ENCODE assay signal across 8 mouse cellular contexts in the genomic region with DNA sequence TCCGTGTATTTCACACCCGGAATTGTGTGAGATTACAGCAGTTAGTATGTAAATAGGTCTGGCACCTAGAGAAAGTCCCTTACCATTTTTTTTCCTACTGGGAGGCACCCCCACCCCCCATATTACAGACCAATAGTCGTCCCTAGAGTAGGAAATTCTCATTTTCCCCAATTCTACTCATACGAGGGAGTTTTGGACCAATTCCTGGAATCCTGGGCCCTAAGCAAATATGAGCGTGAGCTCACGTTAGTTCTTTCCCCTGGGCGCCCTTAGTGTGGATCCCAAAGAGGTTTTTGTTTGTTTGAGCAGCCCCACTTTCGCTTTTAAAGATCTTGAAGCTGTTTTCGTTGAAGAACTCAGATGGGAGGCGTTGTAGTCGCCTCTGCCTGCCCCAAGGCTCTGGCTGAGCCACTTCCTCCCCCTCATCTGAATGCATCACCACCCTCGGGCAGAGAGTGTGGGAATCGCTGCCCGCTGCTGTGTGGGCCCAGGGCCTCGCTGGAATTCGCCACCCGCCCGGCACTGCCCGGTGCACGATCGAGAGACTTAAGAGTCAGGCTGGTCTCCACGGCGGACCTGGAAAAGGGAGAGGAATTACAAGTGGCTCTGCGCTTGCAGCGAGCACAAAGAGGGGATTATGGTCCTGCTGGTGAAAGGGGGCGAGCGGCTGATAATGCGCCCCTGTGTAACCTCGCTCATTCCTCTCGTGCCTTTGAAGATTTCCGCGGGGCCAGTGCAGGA.
DNase-seq lines count a peak whose midpoint lies in the region; ATAC-seq and TF ChIP-seq lines count a peak whose summit lies in the region.

No protein-coding gene starts in this region.

- TF ChIP-seq EP300 in ES-Bruce4 (IDR thresholded peaks at IDR 0.05; ENCODE audit: insufficient read depth, low read depth, low read length): 0 out of 2 replicates have a peak, but pooled peaks have one; percentile 12

- H3K9ac ChIP-seq in ES-Bruce4 (ENCODE audit: low read depth, poor library complexity, severe bottlenecking): 0 out of 2 replicates have a peak overlapping the region, but pooled peaks have one; percentile 34
- peak overlapping the region; percentile 68 for H3K9ac ChIP-seq in forebrain, embryonic 13.5 days
- H3K9ac ChIP-seq in lung, embryonic 14.5 days: peak overlapping the region; percentile 59

- TF ChIP-seq POLR2A in ES-Bruce4 (IDR thresholded peaks at IDR 0.05; ENCODE audit: insufficient read depth, low read length): no peak
- TF ChIP-seq POLR2A in olfactory bulb, adult 2 months (IDR thresholded peaks at IDR 0.05; ENCODE audit: insufficient read depth, low read depth, low read length): no peak

- no peaks in the 10 kb centered on the region for H3K27me3 ChIP-seq in ES-Bruce4 (ENCODE audit: control insufficient read depth, insufficient read depth, low read length, poor library complexity, severe bottlenecking)
- H3K27me3 ChIP-seq in forebrain, embryonic 13.5 days: no peaks in the 10 kb centered on the region
- H3K27me3 ChIP-seq in lung, embryonic 14.5 days (ENCODE audit: insufficient read depth, low read length): no peaks in the 10 kb centered on the region

- H3K27ac ChIP-seq in ES-Bruce4 (ENCODE audit: insufficient read depth, low read length): no peak overlapping the region
- H3K27ac ChIP-seq in forebrain, embryonic 13.5 days: peak overlapping the region; percentile 90
- peak overlapping the region; percentile 90 for H3K27ac ChIP-seq in lung, embryonic 14.5 days (ENCODE audit: low read depth)
- peak overlapping the region; percentile 5; the same call in 1 of the 2 replicates for H3K27ac ChIP-seq in olfactory bulb, adult 2 months (ENCODE audit: insufficient read depth, low read depth, low read length)

- TF ChIP-seq CTCF in ES-Bruce4 (IDR thresholded peaks at IDR 0.05; ENCODE audit: low read depth, low read length): no peak
- no peak for TF ChIP-seq CTCF in lung, embryonic 14.5 days (IDR thresholded peaks at IDR 0.05; ENCODE audit: low read depth)
- TF ChIP-seq CTCF in olfactory bulb, adult 2 months (IDR thresholded peaks at IDR 0.05; ENCODE audit: insufficient read depth, low read depth, low read length): no peak

- 2% methylated on average over 32 of the region's 32 CpGs for WGBS in forebrain, embryonic 13.5 days
- 5% methylated on average over 32 of the region's 32 CpGs for WGBS in lung, embryonic 14.5 days
- WGBS in olfactory bulb, adult 2 months: 13% methylated on average over 32 of the region's 32 CpGs

- H3K36me3 ChIP-seq in ES-Bruce4 (ENCODE audit: control insufficient read depth, insufficient read depth, low read length, poor library complexity, severe bottlenecking): no peaks in the 10 kb centered on the region
- H3K36me3 ChIP-seq in forebrain, embryonic 13.5 days (ENCODE audit: poor library complexity, severe bottlenecking): no peaks in the 10 kb centered on the region
- no peaks in the 10 kb centered on the region for H3K36me3 ChIP-seq in lung, embryonic 14.5 days (ENCODE audit: insufficient read depth)

- H3K9me3 ChIP-seq in ES-Bruce4 (replicated peaks; ENCODE audit: control insufficient read depth, insufficient read depth, low read length, poor library complexity, severe bottlenecking): no peaks in the 10 kb centered on the region
- H3K9me3 ChIP-seq in forebrain, embryonic 13.5 days (replicated peaks): no peaks in the 10 kb centered on the region
- H3K9me3 ChIP-seq in lung, embryonic 14.5 days (ENCODE audit: low read depth, low read length): no peaks in the 10 kb centered on the region

- no peaks in the 10 kb centered on the region for H3K4me1 ChIP-seq in ES-Bruce4 (ENCODE audit: control insufficient read depth, insufficient read depth, low read length)
- peaks cover 26% of the 10 kb centered on the region for H3K4me1 ChIP-seq in forebrain, embryonic 13.5 days
- H3K4me1 ChIP-seq in lung, embryonic 14.5 days (ENCODE audit: insufficient read depth): no peaks in the 10 kb centered on the region; the same call in 1 of the 2 replicates
- H3K4me1 ChIP-seq in olfactory bulb, adult 2 months (ENCODE audit: control insufficient read depth, insufficient read depth, low read length): peaks cover 6% of the 10 kb centered on the region; the same call in 1 of the 2 replicates

- peak; percentile 12 for DNase-seq in c-Kit-positive CD71-negative TER-119-negative erythroid progenitor cells, embryonic 14.5 days (ENCODE audit: low read depth)
- peak; percentile 50 to 55 for DNase-seq in heart, postnatal 36 days
- DNase-seq in layer of hippocampus, adult 8-10 months (ENCODE audit: low spot score in 2 of 2): peak; percentile 47 to 58
- peak; percentile 73 for DNase-seq in lung, embryonic 14.5 days
- peak; percentile 41 for DNase-seq in thymus, postnatal 14 days

- intact Hi-C loops in heart, postnatal 36 days (cut with DNase I): no loop called here

- peak; percentile 95 for ATAC-seq in forebrain, embryonic 13.5 days
- ATAC-seq in lung, embryonic 14.5 days (ENCODE audit: insufficient read depth): peak; percentile 92

- peak overlapping the region; percentile 45 for H3K4me3 ChIP-seq in ES-Bruce4 (ENCODE audit: low read depth, low read length)
- H3K4me3 ChIP-seq in forebrain, embryonic 13.5 days: peak overlapping the region; percentile 36
- H3K4me3 ChIP-seq in lung, embryonic 14.5 days (ENCODE audit: low read depth, low read length): peak overlapping the region; percentile 46
- peak overlapping the region; percentile 58 for H3K4me3 ChIP-seq in olfactory bulb, adult 2 months (ENCODE audit: insufficient read depth, low read depth, low read length)

- H3K4me2 ChIP-seq in forebrain, embryonic 13.5 days: peak overlapping the region; percentile 68
- peak overlapping the region; percentile 76 for H3K4me2 ChIP-seq in lung, embryonic 14.5 days

Comparison
In these comparisons a context has a peak if more than half of its experiments do, and no peak if none do; other contexts are left out.
1. DNase-seq: peak in every context shown above with its lines; median percentile 73 in lung, embryonic 14.5 days; 52 in heart, postnatal 36 days; 52 in layer of hippocampus, adult 8-10 months; 41 in thymus, postnatal 14 days; 12 in c-Kit-positive CD71-negative TER-119-negative erythroid progenitor cells, embryonic 14.5 days.